Mouse (Mus musculus) midbrain, embryonic 12.5 days (tissue): ENCODE measurements around the gene Chn1. TPM values are rescaled to one million over a fixed set of nuclear protein-coding genes. Genes with fewer than 3 reads are reported as not detected.

Source experiments
- ATAC-seq: fragments of 200-750 bp; cut with Nextera tagmentation; 2 replicates; pipeline ENCODE4 v1.8.0; 2017; ENCODE audit warnings: low read depth, moderate TSS enrichment, moderate library complexity; ENCODE audit not compliant: low FRiP score
- H3K27ac ChIP-seq: fragments of 300-500 bp; sonication (generic); replicated peaks from 2 replicates; pipeline ENCODE4 v1.5.1; 2016; ENCODE audit warnings: mild to moderate bottlenecking
- H3K27me3 ChIP-seq: fragments of 300-500 bp; sonication (generic); 2 replicates; pipeline ENCODE4 v1.6.1; 2016; ENCODE audit warnings: mild to moderate bottlenecking
- H3K36me3 ChIP-seq: fragments of 300-500 bp; sonication (generic); 2 replicates; pipeline ENCODE4 v1.6.1; 2016
- H3K4me1 ChIP-seq: fragments of 300-500 bp; sonication (generic); 2 replicates; pipeline ENCODE4 v1.6.1; 2016
- H3K4me2 ChIP-seq: fragments of 300-500 bp; sonication (generic); replicated peaks from 2 replicates; pipeline ENCODE4 v1.6.1; 2016; ENCODE audit warnings: mild to moderate bottlenecking, moderate library complexity
- H3K4me3 ChIP-seq: fragments of 300-500 bp; sonication (generic); 2 replicates; pipeline ENCODE4 v1.5.1; 2016; ENCODE audit warnings: mild to moderate bottlenecking
- H3K9ac ChIP-seq: fragments of 300-500 bp; sonication (generic); replicated peaks from 2 replicates; pipeline ENCODE4 v1.6.1; 2016; ENCODE audit warnings: mild to moderate bottlenecking, moderate library complexity
- H3K9me3 ChIP-seq: fragments of 300-500 bp; sonication (generic); 2 replicates; pipeline ENCODE4 v1.6.1; 2016; ENCODE audit warnings: mild to moderate bottlenecking
- WGBS: fragments of 180-500 bp; shearing (Covaris S2); methylation state at CpG from one replicate; pipeline ENCODE4 v1.1.7; 2016; 5-methylcytosine and 5-hydroxymethylcytosine counted together
- polyA plus RNA-seq: library from polyadenylated mRNA; unstranded; fragments of >200 nt; fragmentation: Nextera tagmentation; extraction: Ambion mirVana; gene quantifications from 2 replicates; pipeline ENCODE4 v1.2.1, GENCODE M21; 2016

Gene Chn1
- polyA plus RNA-seq, 1 experiment from 2014 or later: 75.7 TPM

- 99% methylated on average over 3 of the region's 3 CpGs for WGBS
- Histone ChIP-seq H3K27ac (no peak overlapping the region), H3K36me3 (no peaks in the 10 kb centered on the region), H3K27me3 (no peaks in the 10 kb centered on the region), H3K4me1 (no peaks in the 10 kb centered on the region), H3K9ac (no peak overlapping the region), H3K4me2 (no peak overlapping the region), H3K9me3 (no peaks in the 10 kb centered on the region), H3K4me3 (no peak overlapping the region)
- no peak for ATAC-seq
These were observed 33.9 kb downstream of the Chn1 start for GRCm38 (mm10) chr2:73741286-73741685.

- no peak overlapping the region for H3K4me3 ChIP-seq
- H3K27ac ChIP-seq: no peak overlapping the region
- no peak overlapping the region for H3K9ac ChIP-seq
- WGBS: 65% methylated on average over 2 of the region's 2 CpGs
- H3K27me3 ChIP-seq: no peaks in the 10 kb centered on the region
- no peak for ATAC-seq
- H3K9me3 ChIP-seq: no peaks in the 10 kb centered on the region
- H3K4me2 ChIP-seq: no peak overlapping the region
- H3K36me3 ChIP-seq: no peaks in the 10 kb centered on the region
- H3K4me1 ChIP-seq: peaks cover 8% of the 10 kb centered on the region
These were observed 47.3 kb downstream of the Chn1 start for GRCm38 (mm10) chr2:73727868-73728267.

- no peak overlapping the region for H3K27ac ChIP-seq
- no peaks in the 10 kb centered on the region for H3K36me3 ChIP-seq
- 66% methylated on average over 3 of the region's 3 CpGs for WGBS
- no peaks in the 10 kb centered on the region for H3K27me3 ChIP-seq
- peaks cover 12% of the 10 kb centered on the region for H3K4me1 ChIP-seq
- no peaks in the 10 kb centered on the region for H3K9me3 ChIP-seq
- H3K9ac ChIP-seq: no peak overlapping the region
- ATAC-seq: no peak
- H3K4me3 ChIP-seq: no peak overlapping the region
- no peak overlapping the region for H3K4me2 ChIP-seq
These were observed 50.2 kb downstream of the Chn1 start for GRCm38 (mm10) chr2:73724934-73725333.

GRCm38 (mm10) chr2:73721821-73722220, 53.3 kb downstream of the Chn1 start:
- Histone ChIP-seq H3K4me2 (no peak overlapping the region), H3K9ac (no peak overlapping the region), H3K4me1 (peaks cover 12% of the 10 kb centered on the region), H3K27me3 (no peaks in the 10 kb centered on the region), H3K36me3 (no peaks in the 10 kb centered on the region), H3K27ac (no peak overlapping the region), H3K9me3 (no peaks in the 10 kb centered on the region), H3K4me3 (no peak overlapping the region)
- WGBS: 56% methylated on average over 4 of the region's 4 CpGs
- ATAC-seq: no peak

- Histone ChIP-seq H3K4me1 (no peaks in the 10 kb centered on the region), H3K9ac (no peak overlapping the region), H3K27ac (no peak overlapping the region), H3K9me3 (no peaks in the 10 kb centered on the region), H3K27me3 (no peaks in the 10 kb centered on the region), H3K4me2 (no peak overlapping the region), H3K4me3 (no peak overlapping the region), H3K36me3 (no peaks in the 10 kb centered on the region)
- no peak for ATAC-seq
These were observed 62.7 kb downstream of the Chn1 start for GRCm38 (mm10) chr2:73712481-73712880.

GRCm38 (mm10) chr2:73693045-73693444, 82.1 kb downstream of the Chn1 start:
- peaks cover 4% of the 10 kb centered on the region; the same call in 1 of the 2 replicates for H3K36me3 ChIP-seq
- no peak overlapping the region for H3K9ac ChIP-seq
- no peaks in the 10 kb centered on the region for H3K4me1 ChIP-seq
- H3K4me3 ChIP-seq: no peak overlapping the region
- H3K27ac ChIP-seq: no peak overlapping the region
- H3K9me3 ChIP-seq: no peaks in the 10 kb centered on the region
- WGBS: 74% methylated on average over 4 of the region's 4 CpGs
- no peaks in the 10 kb centered on the region for H3K27me3 ChIP-seq
- H3K4me2 ChIP-seq: no peak overlapping the region
- no peak for ATAC-seq

GRCm38 (mm10) chr2:73690783-73691604, 84.2 kb downstream of the Chn1 start:
- no peaks in the 10 kb centered on the region for H3K9me3 ChIP-seq
- H3K36me3 ChIP-seq: peaks cover 4% of the 10 kb centered on the region; the same call in 1 of the 2 replicates
- no peaks in the 10 kb centered on the region for H3K27me3 ChIP-seq
- ATAC-seq: no peak
- H3K9ac ChIP-seq: no peak overlapping the region
- H3K4me1 ChIP-seq: no peaks in the 10 kb centered on the region
- no peak overlapping the region for H3K4me3 ChIP-seq
- H3K27ac ChIP-seq: no peak overlapping the region
- WGBS: 75% methylated on average over 6 of the region's 6 CpGs
- H3K4me2 ChIP-seq: no peak overlapping the region

GRCm38 (mm10) chr2:73682500-73682899, 92.6 kb downstream of the Chn1 start:
- H3K27me3 ChIP-seq: no peaks in the 10 kb centered on the region

GRCm38 (mm10) chr2:73680425-73681027, 94.6 kb downstream of the Chn1 start:
- ATAC-seq: no peak
- H3K9me3 ChIP-seq: no peaks in the 10 kb centered on the region
- no peak overlapping the region for H3K9ac ChIP-seq
- 89% methylated on average over 1 of the region's 1 CpGs for WGBS
- H3K27me3 ChIP-seq: no peaks in the 10 kb centered on the region
- H3K36me3 ChIP-seq: peaks cover 1% of the 10 kb centered on the region; the same call in 1 of the 2 replicates
- H3K4me3 ChIP-seq: no peak overlapping the region
- H3K27ac ChIP-seq: no peak overlapping the region
- no peak overlapping the region for H3K4me2 ChIP-seq
- no peaks in the 10 kb centered on the region for H3K4me1 ChIP-seq

More at GRCm38 (mm10) chr2:73682500-73682899, 92.6 kb downstream of the Chn1 start:
- Histone ChIP-seq H3K9me3 (no peaks in the 10 kb centered on the region), H3K27ac (no peak overlapping the region), H3K9ac (no peak overlapping the region), H3K4me1 (no peaks in the 10 kb centered on the region), H3K4me3 (no peak overlapping the region), H3K36me3 (no peaks in the 10 kb centered on the region), H3K4me2 (no peak overlapping the region)
- no peak for ATAC-seq
- WGBS: 77% methylated on average over 1 of the region's 1 CpGs

GRCm38 (mm10) chr2:73668608-73669007, 106.5 kb downstream of the Chn1 start:
- Histone ChIP-seq H3K27ac (no peak overlapping the region), H3K4me1 (no peaks in the 10 kb centered on the region), H3K4me2 (no peak overlapping the region), H3K4me3 (no peak overlapping the region), H3K9ac (no peak overlapping the region), H3K9me3 (no peaks in the 10 kb centered on the region), H3K36me3 (no peaks in the 10 kb centered on the region), H3K27me3 (no peaks in the 10 kb centered on the region)
- ATAC-seq: no peak
- 83% methylated on average over 4 of the region's 4 CpGs for WGBS

- Histone ChIP-seq H3K27me3 (no peaks in the 10 kb centered on the region), H3K9ac (no peak overlapping the region), H3K4me3 (0 out of 2 replicates have a peak overlapping the region, but pooled peaks have one; percentile 7), H3K36me3 (no peaks in the 10 kb centered on the region), H3K4me2 (peak overlapping the region; percentile 39), H3K27ac (peak overlapping the region; percentile 63), H3K4me1 (peaks cover 38% of the 10 kb centered on the region), H3K9me3 (no peaks in the 10 kb centered on the region)
- WGBS: 88% methylated on average over 11 of the region's 11 CpGs
- peak; percentile 17; the same call in 1 of the 2 replicates for ATAC-seq
These were observed 114.5 kb downstream of the Chn1 start for GRCm38 (mm10) chr2:73660566-73661134.
